Mouse (Mus musculus): ENCODE measurements around the gene Spatc1l. TPM values are rescaled to one million over a fixed set of nuclear protein-coding genes. Genes with fewer than 3 reads are reported as not detected.

Spatc1l gene
- polyA plus RNA-seq, 1 experiment: 0.02 TPM

DNA sequence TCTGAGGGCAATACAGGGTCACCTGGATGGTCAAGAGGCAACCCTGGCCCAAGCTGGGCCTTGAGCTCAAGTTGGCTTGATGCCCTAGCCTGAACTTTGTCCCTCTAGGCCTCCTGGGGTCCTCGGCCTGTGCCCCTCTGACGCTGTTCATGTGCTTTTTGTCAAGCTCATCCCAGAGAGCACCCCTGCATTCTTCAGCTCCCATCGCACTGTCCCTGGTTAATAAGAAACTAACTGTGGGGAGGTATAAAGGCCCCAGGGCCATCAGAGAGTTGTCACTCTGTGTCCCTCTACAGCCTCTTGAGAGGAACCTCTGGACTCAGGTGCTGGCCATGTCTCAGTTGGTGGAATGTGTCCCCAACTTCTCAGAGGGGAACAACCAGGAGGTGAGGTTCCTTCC is 13.3 kb downstream of the Spatc1l start, which contains the start of gene Ftcd:
Ftcd (plus strand) TSS at position 275 of the 400 bp plus-strand sequence.
- no peaks in the 10 kb centered on the region for H3K79me3 ChIP-seq (ENCODE audit: low read depth)
- H3K27me3 ChIP-seq (ENCODE audit: control insufficient read depth, insufficient read depth, insufficient read length): peaks cover 6% of the 10 kb centered on the region
- no peaks in the 10 kb centered on the region for H3K79me2 ChIP-seq (ENCODE audit: control insufficient read depth, insufficient read depth)
- TF ChIP-seq USF1 (IDR thresholded peaks at IDR 0.05; ENCODE audit: low read depth): no peak
- no peak for TF ChIP-seq CTCF (IDR thresholded peaks at IDR 0.05; ENCODE audit: control insufficient read depth, insufficient read depth, insufficient read length)
- TF ChIP-seq MYOD1 (IDR thresholded peaks at IDR 0.05; ENCODE audit: control insufficient read depth, insufficient read length, low read depth): no peak
- no peak for TF ChIP-seq FOSL1 (IDR thresholded peaks at IDR 0.05; ENCODE audit: insufficient read depth, low read length, poor library complexity, severe bottlenecking)
- no peak for TF ChIP-seq MAX (IDR thresholded peaks at IDR 0.05)
- no peak for TF ChIP-seq CEBPB (IDR thresholded peaks at IDR 0.05; ENCODE audit: low read depth)
- no peak for TF ChIP-seq MYOG (IDR thresholded peaks at IDR 0.05; ENCODE audit: control insufficient read depth, extremely low read depth, insufficient read length)
- H3K4me3 ChIP-seq (ENCODE audit: insufficient read depth, poor library complexity, severe bottlenecking): no peak within 1 kb of the TSS
- H3K36me3 ChIP-seq (ENCODE audit: control insufficient read depth, insufficient read depth): no peaks in the 10 kb centered on the region
- H3ac ChIP-seq (ENCODE audit: control insufficient read depth, insufficient read length, low read depth): no peak within 1 kb of the TSS

DNA sequence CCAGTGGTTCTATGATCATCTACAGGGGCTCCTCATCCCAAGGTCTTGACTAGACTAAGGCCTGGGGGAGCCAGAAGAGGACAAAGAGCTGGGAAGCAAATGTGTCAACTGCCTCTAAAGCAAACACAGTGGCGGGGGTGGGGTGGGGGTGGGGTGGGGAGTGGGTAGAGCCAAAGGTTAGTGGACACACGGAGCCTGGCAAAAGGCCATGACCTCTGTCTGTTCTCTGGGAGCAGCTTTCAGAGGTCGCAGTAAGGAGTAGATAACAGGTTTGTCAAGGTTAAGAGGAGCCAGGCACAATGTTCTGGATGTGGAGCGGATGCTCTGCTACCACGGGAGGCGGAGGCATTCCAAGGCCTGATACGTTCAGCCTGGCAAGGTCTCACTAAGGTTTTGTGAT is 14.8 kb downstream of the Spatc1l start:
- TF ChIP-seq USF1 (IDR thresholded peaks at IDR 0.05; ENCODE audit: low read depth): no peak
- no peak for TF ChIP-seq CEBPB (IDR thresholded peaks at IDR 0.05; ENCODE audit: low read depth)
- no peak for TF ChIP-seq MAX (IDR thresholded peaks at IDR 0.05)
- no peak for TF ChIP-seq MYOD1 (IDR thresholded peaks at IDR 0.05; ENCODE audit: control insufficient read depth, insufficient read length, low read depth)
- no peak for TF ChIP-seq FOSL1 (IDR thresholded peaks at IDR 0.05; ENCODE audit: insufficient read depth, low read length, poor library complexity, severe bottlenecking)
- TF ChIP-seq MYOG (IDR thresholded peaks at IDR 0.05; ENCODE audit: control insufficient read depth, extremely low read depth, insufficient read length): no peak
- TF ChIP-seq CTCF (IDR thresholded peaks at IDR 0.05; ENCODE audit: control insufficient read depth, insufficient read depth, insufficient read length): no peak
- Histone ChIP-seq H3K79me2 (ENCODE audit: control insufficient read depth, insufficient read depth) (no peaks in the 10 kb centered on the region), H3ac (ENCODE audit: control insufficient read depth, insufficient read length, low read depth) (no peak overlapping the region), H3K36me3 (ENCODE audit: control insufficient read depth, insufficient read depth) (no peaks in the 10 kb centered on the region), H3K27me3 (ENCODE audit: control insufficient read depth, insufficient read depth, insufficient read length) (peaks cover 6% of the 10 kb centered on the region), H3K4me3 (ENCODE audit: insufficient read depth, poor library complexity, severe bottlenecking) (no peak overlapping the region), H3K79me3 (ENCODE audit: low read depth) (no peaks in the 10 kb centered on the region)

DNA sequence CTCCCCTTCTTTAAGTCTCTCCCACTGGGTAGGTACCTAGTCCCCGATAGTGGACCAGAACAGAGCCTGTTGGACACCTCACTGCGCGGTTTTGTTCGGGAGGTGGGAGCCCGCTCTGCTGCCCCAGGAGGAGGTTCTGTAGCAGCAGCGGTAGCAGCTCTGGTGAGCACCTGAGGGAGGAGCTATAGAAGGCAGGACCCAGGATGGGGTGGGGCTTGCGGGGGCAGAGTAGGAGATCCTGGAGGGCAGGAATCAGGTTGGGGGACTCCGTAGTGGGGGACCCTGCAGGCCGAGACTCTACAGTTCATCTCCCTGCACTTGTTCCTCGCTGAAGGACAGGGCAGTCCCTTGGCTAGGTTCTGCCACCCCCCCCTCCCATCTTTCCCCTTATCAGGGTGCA is 22.1 kb downstream of the Spatc1l start:
- no peak overlapping the region for H3K4me3 ChIP-seq (ENCODE audit: insufficient read depth, poor library complexity, severe bottlenecking)
- H3K79me3 ChIP-seq (ENCODE audit: low read depth): no peaks in the 10 kb centered on the region
- H3K36me3 ChIP-seq (ENCODE audit: control insufficient read depth, insufficient read depth): no peaks in the 10 kb centered on the region
- no peaks in the 10 kb centered on the region for H3K79me2 ChIP-seq (ENCODE audit: control insufficient read depth, insufficient read depth)
- TF ChIP-seq CEBPB (IDR thresholded peaks at IDR 0.05; ENCODE audit: low read depth) (no peak), MAX (IDR thresholded peaks at IDR 0.05) (no peak), MYOD1 (IDR thresholded peaks at IDR 0.05; ENCODE audit: control insufficient read depth, insufficient read length, low read depth) (no peak), CTCF (IDR thresholded peaks at IDR 0.05; ENCODE audit: control insufficient read depth, insufficient read depth, insufficient read length) (no peak), USF1 (IDR thresholded peaks at IDR 0.05; ENCODE audit: low read depth) (no peak), FOSL1 (IDR thresholded peaks at IDR 0.05; ENCODE audit: insufficient read depth, low read length, poor library complexity, severe bottlenecking) (no peak), MYOG (IDR thresholded peaks at IDR 0.05; ENCODE audit: control insufficient read depth, extremely low read depth, insufficient read length) (no peak)
- H3K27me3 ChIP-seq (ENCODE audit: control insufficient read depth, insufficient read depth, insufficient read length): peaks cover 17% of the 10 kb centered on the region
- H3ac ChIP-seq (ENCODE audit: control insufficient read depth, insufficient read length, low read depth): no peak overlapping the region

DNA sequence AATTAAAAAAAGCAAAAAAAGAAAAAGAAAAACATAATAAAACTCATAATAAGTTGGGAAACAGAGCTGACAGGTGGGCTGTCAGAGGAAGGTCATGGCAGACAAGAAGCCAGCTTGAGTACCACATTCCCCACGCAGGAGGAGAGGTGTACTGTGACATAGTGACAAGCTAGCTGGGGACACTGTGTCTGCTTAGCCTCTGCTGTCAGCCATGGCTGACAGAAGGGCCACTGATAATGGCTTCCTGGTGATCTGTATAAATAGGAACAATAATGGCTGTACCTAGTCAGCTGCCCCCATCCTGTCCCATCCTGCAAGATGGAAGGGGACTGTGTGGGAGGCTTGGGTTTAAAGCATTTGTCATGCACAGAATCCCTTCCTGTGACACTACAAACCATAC is 24.1 kb downstream of the Spatc1l start:
- TF ChIP-seq MYOG (IDR thresholded peaks at IDR 0.05; ENCODE audit: control insufficient read depth, extremely low read depth, insufficient read length) (no peak), USF1 (IDR thresholded peaks at IDR 0.05; ENCODE audit: low read depth) (no peak), MAX (IDR thresholded peaks at IDR 0.05) (no peak), CEBPB (IDR thresholded peaks at IDR 0.05; ENCODE audit: low read depth) (no peak), CTCF (IDR thresholded peaks at IDR 0.05; ENCODE audit: control insufficient read depth, insufficient read depth, insufficient read length) (no peak)
- no peak overlapping the region for H3ac ChIP-seq (ENCODE audit: control insufficient read depth, insufficient read length, low read depth)
- H3K4me3 ChIP-seq (ENCODE audit: insufficient read depth, poor library complexity, severe bottlenecking): no peak overlapping the region
- H3K27me3 ChIP-seq (ENCODE audit: control insufficient read depth, insufficient read depth, insufficient read length): peaks cover 21% of the 10 kb centered on the region
- no peaks in the 10 kb centered on the region for H3K79me3 ChIP-seq (ENCODE audit: low read depth)
- no peaks in the 10 kb centered on the region for H3K36me3 ChIP-seq (ENCODE audit: control insufficient read depth, insufficient read depth)
- no peaks in the 10 kb centered on the region for H3K79me2 ChIP-seq (ENCODE audit: control insufficient read depth, insufficient read depth)

- no peaks in the 10 kb centered on the region for H3K79me3 ChIP-seq (ENCODE audit: low read depth)
- H3K27me3 ChIP-seq (ENCODE audit: control insufficient read depth, insufficient read depth, insufficient read length): peaks cover 23% of the 10 kb centered on the region
- no peak overlapping the region for H3ac ChIP-seq (ENCODE audit: control insufficient read depth, insufficient read length, low read depth)
- TF ChIP-seq CEBPB (IDR thresholded peaks at IDR 0.05; ENCODE audit: low read depth): no peak
- H3K4me3 ChIP-seq (ENCODE audit: insufficient read depth, poor library complexity, severe bottlenecking): no peak overlapping the region
- H3K36me3 ChIP-seq (ENCODE audit: control insufficient read depth, insufficient read depth): no peaks in the 10 kb centered on the region
- H3K79me2 ChIP-seq (ENCODE audit: control insufficient read depth, insufficient read depth): no peaks in the 10 kb centered on the region
Measured at GRCm38 (mm10) chr10:76590197-76590596, 28.1 kb downstream of the Spatc1l start.

DNA sequence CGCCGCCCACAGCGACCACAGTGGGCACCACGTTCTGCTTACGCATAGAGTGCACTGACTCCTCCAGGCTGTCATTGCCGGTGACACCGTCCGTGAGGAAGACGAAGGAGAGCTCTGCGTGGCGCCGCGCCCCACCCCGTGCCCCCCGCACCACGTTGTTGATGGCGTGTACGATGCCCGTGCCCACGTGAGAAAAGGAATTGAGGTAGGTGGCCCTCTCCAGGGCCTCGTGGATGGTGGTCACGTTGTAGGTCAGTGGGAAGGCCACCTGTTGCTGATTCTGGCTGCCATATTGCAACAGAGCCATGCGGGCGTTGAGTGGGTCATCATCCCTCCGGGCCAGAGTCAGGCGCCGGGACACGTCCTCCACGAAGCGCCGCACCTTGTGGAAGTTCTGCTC is 34.3 kb downstream of the Spatc1l start:
- Histone ChIP-seq H3K79me2 (ENCODE audit: control insufficient read depth, insufficient read depth) (no peaks in the 10 kb centered on the region), H3K27me3 (ENCODE audit: control insufficient read depth, insufficient read depth, insufficient read length) (peaks cover 29% of the 10 kb centered on the region), H3ac (ENCODE audit: control insufficient read depth, insufficient read length, low read depth) (no peak overlapping the region), H3K4me3 (ENCODE audit: insufficient read depth, poor library complexity, severe bottlenecking) (no peak overlapping the region), H3K79me3 (ENCODE audit: low read depth) (no peaks in the 10 kb centered on the region), H3K36me3 (ENCODE audit: control insufficient read depth, insufficient read depth) (no peaks in the 10 kb centered on the region)
- TF ChIP-seq MAX (IDR thresholded peaks at IDR 0.05): no peak
- no peak for TF ChIP-seq FOSL1 (IDR thresholded peaks at IDR 0.05; ENCODE audit: insufficient read depth, low read length, poor library complexity, severe bottlenecking)
- TF ChIP-seq CEBPB (IDR thresholded peaks at IDR 0.05; ENCODE audit: low read depth): no peak
- no peak for TF ChIP-seq USF1 (IDR thresholded peaks at IDR 0.05; ENCODE audit: low read depth)
- no peak for TF ChIP-seq CTCF (IDR thresholded peaks at IDR 0.05; ENCODE audit: control insufficient read depth, insufficient read depth, insufficient read length)
- no peak for TF ChIP-seq MYOD1 (IDR thresholded peaks at IDR 0.05; ENCODE audit: control insufficient read depth, insufficient read length, low read depth)
- TF ChIP-seq MYOG (IDR thresholded peaks at IDR 0.05; ENCODE audit: control insufficient read depth, extremely low read depth, insufficient read length): no peak

All from C2C12 (cell line).